Mouse (Mus musculus) E14TG2a.4 (cell line): ENCODE data around the gene Slc9a3r1.

ENCODE experiments used
- CTCF ChIP-seq: conservative IDR thresholded peaks from 2 replicates; pipeline ENCODE4 v1.5.1; 2014; ENCODE audit warnings: low read length
- NANOG ChIP-seq: IDR thresholded peaks from 2 replicates; pipeline ENCODE4 v1.6.1; 2014; ENCODE audit warnings: borderline replicate concordance, low read length, mixed read lengths
- POU5F1 ChIP-seq: IDR thresholded peaks from 2 replicates; pipeline ENCODE4 v1.6.1; 2014; ENCODE audit warnings: low read length, borderline replicate concordance

GRCm38 (mm10) chr11:115164341-115164975 is 1.3 kb downstream of the Slc9a3r1 start:
- TF ChIP-seq CTCF (no peak), NANOG (no peak), POU5F1 (no peak)
